Mouse (Mus musculus) B cell, adult 2 months (primary cell): ENCODE measurements around the gene Mettl9.

ENCODE experiments used
- DNase-seq, 2 experiments: peaks; one replicate each; pipeline ENCODE4 v3.0.0; 2022

Gene Mettl9

GRCm38 (mm10) chr7:121111321-121111720, 77.1 kb downstream of the Mettl9 start:
- DNase-seq = no peak

DNA sequence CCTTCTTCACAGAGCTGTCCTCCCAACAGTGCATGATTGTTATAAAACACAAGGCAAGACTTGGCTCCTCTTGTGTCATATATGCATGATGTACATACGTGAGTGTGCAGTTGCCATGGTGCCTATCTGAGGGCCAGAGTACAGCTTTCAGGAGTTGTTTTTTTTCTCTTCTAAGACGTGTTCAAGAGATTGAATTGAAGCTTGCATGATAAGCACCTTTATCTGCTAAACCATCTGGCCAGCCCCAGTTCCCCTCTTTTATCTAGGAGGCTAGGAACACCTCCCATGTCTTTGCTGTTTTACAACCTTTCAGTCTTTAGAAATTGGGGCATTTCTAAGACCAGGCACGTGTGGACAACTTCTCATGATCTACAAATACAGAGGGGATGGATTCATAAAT, 77.5 kb downstream of the Mettl9 start:
- no peak for DNase-seq

DNA sequence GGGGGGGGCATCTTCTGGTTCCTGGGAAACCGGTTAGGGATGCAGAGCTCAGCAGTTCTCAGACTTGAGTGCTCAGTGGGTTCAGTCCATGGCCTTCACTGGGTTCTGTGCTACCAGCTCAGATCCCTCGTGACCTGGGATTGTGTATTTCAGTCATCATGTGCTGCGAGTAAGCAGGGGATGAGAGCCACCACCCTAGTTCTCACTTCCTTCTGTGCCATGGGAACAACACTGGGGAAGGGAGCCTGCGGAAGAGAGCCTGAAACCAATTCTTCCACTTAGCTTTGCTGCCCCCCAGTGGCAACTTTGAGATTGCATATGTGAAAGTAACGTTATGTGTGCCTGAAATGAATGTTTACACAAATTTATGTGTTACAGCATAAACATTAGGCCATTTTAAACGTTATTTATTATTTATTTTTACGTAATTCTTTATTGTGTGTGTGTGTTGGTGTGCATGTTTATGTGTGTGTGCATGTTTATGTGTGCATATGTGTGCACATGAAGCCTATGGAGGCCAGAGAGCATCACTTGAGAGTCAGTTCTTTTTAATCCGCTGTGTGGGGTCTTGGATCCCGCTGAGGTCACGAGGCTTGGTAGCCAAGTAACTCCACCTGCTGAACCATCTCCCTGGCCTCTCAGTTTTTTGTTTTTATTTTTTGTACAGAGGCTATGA, 86.0 kb downstream of the Mettl9 start:
- peak; percentile 73 for DNase-seq
